Mouse (Mus musculus) forebrain, embryonic 13.5 days (tissue): ENCODE data around the gene Tssk6. TPM values are rescaled to one million over a fixed set of nuclear protein-coding genes. Genes with fewer than 3 reads are reported as not detected.
A peak's percentile ranks its signal among the peaks of the same experiment; 100 is the strongest.

ENCODE experiments used
- ATAC-seq: fragments of 200-750 bp; cut with Nextera tagmentation; 2 replicates; pipeline ENCODE4 v1.8.0; 2017
- H3K27ac ChIP-seq: fragments of 300-500 bp; sonication (generic); 2 replicates; pipeline ENCODE4 v1.5.1; 2015; ENCODE audit warnings: inconsistent platforms, mild to moderate bottlenecking, moderate library complexity
- H3K27me3 ChIP-seq: fragments of 300-500 bp; sonication (generic); 2 replicates; pipeline ENCODE4 v1.6.1; 2015; ENCODE audit warnings: mild to moderate bottlenecking, inconsistent platforms
- H3K36me3 ChIP-seq: fragments of 300-500 bp; sonication (generic); 2 replicates; pipeline ENCODE4 v1.6.1; 2015; ENCODE audit warnings: mild to moderate bottlenecking, inconsistent platforms; ENCODE audit not compliant: poor library complexity, severe bottlenecking
- H3K4me1 ChIP-seq: fragments of 300-500 bp; sonication (generic); 2 replicates; pipeline ENCODE4 v1.6.1; 2015; ENCODE audit warnings: inconsistent platforms
- H3K4me2 ChIP-seq: fragments of 300-500 bp; sonication (generic); 2 replicates; pipeline ENCODE4 v1.6.1; 2015; ENCODE audit warnings: inconsistent platforms, mild to moderate bottlenecking, moderate library complexity
- H3K4me3 ChIP-seq: fragments of 300-500 bp; sonication (generic); 2 replicates; pipeline ENCODE4 v1.5.1; 2015; ENCODE audit warnings: mild to moderate bottlenecking, inconsistent platforms
- H3K9ac ChIP-seq: fragments of 300-500 bp; sonication (generic); 2 replicates; pipeline ENCODE4 v1.6.1; 2015; ENCODE audit warnings: mild to moderate bottlenecking, inconsistent platforms
- H3K9me3 ChIP-seq: fragments of 300-500 bp; sonication (generic); replicated peaks from 2 replicates; pipeline ENCODE4 v1.6.1; 2016; ENCODE audit warnings: inconsistent platforms
- WGBS: fragments of 180-500 bp; shearing (Covaris S2); methylation state at CpG from one replicate; pipeline ENCODE4 v1.1.7; 2015; 5-methylcytosine and 5-hydroxymethylcytosine counted together
- polyA plus RNA-seq: library from polyadenylated mRNA; unstranded; fragments of >200 nt; fragmentation: Nextera tagmentation; extraction: Ambion mirVana; gene quantifications from 2 replicates; pipeline ENCODE4 v1.2.1, GENCODE M21; 2015

Tssk6 gene
- polyA plus RNA-seq, 1 experiment from 2014 or later: 2.5 TPM

GRCm38 (mm10) chr8:69876097-69876496 is 25.9 kb upstream of the Tssk6 start:
- no peak overlapping the region for H3K27ac ChIP-seq
- 50% methylated on average over 10 of the region's 10 CpGs for WGBS
- no peak overlapping the region; the same call in 1 of the 2 replicates for H3K9ac ChIP-seq
- H3K9me3 ChIP-seq: no peaks in the 10 kb centered on the region
- ATAC-seq: no peak
- no peak overlapping the region for H3K4me2 ChIP-seq
- H3K36me3 ChIP-seq: peaks cover 22% of the 10 kb centered on the region
- peaks cover 2% of the 10 kb centered on the region for H3K4me1 ChIP-seq
- no peak overlapping the region for H3K4me3 ChIP-seq
- H3K27me3 ChIP-seq: peaks cover 44% of the 10 kb centered on the region

GRCm38 (mm10) chr8:69876967-69877366 is 25.0 kb upstream of the Tssk6 start:
- no peak overlapping the region for H3K4me2 ChIP-seq
- H3K27me3 ChIP-seq: peaks cover 53% of the 10 kb centered on the region
- H3K36me3 ChIP-seq: peaks cover 13% of the 10 kb centered on the region
- H3K9me3 ChIP-seq: no peaks in the 10 kb centered on the region
- no peak overlapping the region for H3K4me3 ChIP-seq
- no peak overlapping the region for H3K27ac ChIP-seq
- ATAC-seq: no peak
- WGBS: 80% methylated on average over 10 of the region's 10 CpGs
- H3K9ac ChIP-seq: no peak overlapping the region
- H3K4me1 ChIP-seq: peaks cover 11% of the 10 kb centered on the region

- no peak overlapping the region for H3K4me2 ChIP-seq
- 86% methylated on average over 4 of the region's 4 CpGs for WGBS
- ATAC-seq: no peak
- no peaks in the 10 kb centered on the region for H3K9me3 ChIP-seq
- H3K9ac ChIP-seq: no peak overlapping the region
- peaks cover 11% of the 10 kb centered on the region; the same call in 1 of the 2 replicates for H3K36me3 ChIP-seq
- peaks cover 57% of the 10 kb centered on the region for H3K27me3 ChIP-seq
- H3K4me3 ChIP-seq: no peak overlapping the region
- no peak overlapping the region for H3K27ac ChIP-seq
- peaks cover 15% of the 10 kb centered on the region for H3K4me1 ChIP-seq
Measured at GRCm38 (mm10) chr8:69877396-69877795, 24.6 kb upstream of the Tssk6 start.

- H3K4me3 ChIP-seq: no peak overlapping the region
- no peak overlapping the region for H3K9ac ChIP-seq
- H3K4me2 ChIP-seq: no peak overlapping the region
- H3K9me3 ChIP-seq: no peaks in the 10 kb centered on the region
- peaks cover 5% of the 10 kb centered on the region; the same call in 1 of the 2 replicates for H3K36me3 ChIP-seq
- H3K4me1 ChIP-seq: peaks cover 21% of the 10 kb centered on the region
- peaks cover 63% of the 10 kb centered on the region for H3K27me3 ChIP-seq
- ATAC-seq: no peak
- H3K27ac ChIP-seq: no peak overlapping the region
- WGBS: 59% methylated on average over 3 of the region's 3 CpGs
Measured at GRCm38 (mm10) chr8:69877992-69878391, 24.0 kb upstream of the Tssk6 start.

- 61% methylated on average over 8 of the region's 8 CpGs for WGBS
- H3K9me3 ChIP-seq: no peaks in the 10 kb centered on the region
- no peak overlapping the region for H3K4me3 ChIP-seq
- H3K4me1 ChIP-seq: peaks cover 21% of the 10 kb centered on the region
- H3K27ac ChIP-seq: no peak overlapping the region
- no peak overlapping the region for H3K9ac ChIP-seq
- peaks cover 80% of the 10 kb centered on the region for H3K27me3 ChIP-seq
- H3K4me2 ChIP-seq: no peak overlapping the region
- ATAC-seq: no peak
- H3K36me3 ChIP-seq: no peaks in the 10 kb centered on the region
Measured at GRCm38 (mm10) chr8:69879678-69880077, 22.3 kb upstream of the Tssk6 start.

GRCm38 (mm10) chr8:69880841-69881240 is 21.1 kb upstream of the Tssk6 start:
- H3K36me3 ChIP-seq: no peaks in the 10 kb centered on the region
- H3K27me3 ChIP-seq: peaks cover 91% of the 10 kb centered on the region
- ATAC-seq: no peak
- H3K4me3 ChIP-seq: peak overlapping the region; percentile 41
- no peak overlapping the region for H3K27ac ChIP-seq
- peak overlapping the region; percentile 56 for H3K4me2 ChIP-seq
- no peaks in the 10 kb centered on the region for H3K9me3 ChIP-seq
- peaks cover 21% of the 10 kb centered on the region for H3K4me1 ChIP-seq
- H3K9ac ChIP-seq: no peak overlapping the region
- WGBS: 15% methylated on average over 37 of the region's 37 CpGs

GRCm38 (mm10) chr8:69881261-69881865 is 20.6 kb upstream of the Tssk6 start:
- Histone ChIP-seq H3K36me3 (no peaks in the 10 kb centered on the region), H3K9me3 (no peaks in the 10 kb centered on the region), H3K27me3 (peaks cover 94% of the 10 kb centered on the region), H3K4me1 (peaks cover 21% of the 10 kb centered on the region), H3K27ac (no peak overlapping the region), H3K9ac (peak overlapping the region; percentile 52; the same call in 1 of the 2 replicates), H3K4me2 (peak overlapping the region; percentile 56), H3K4me3 (peak overlapping the region; percentile 41)
- peak; percentile 23 for ATAC-seq
- WGBS: 19% methylated on average over 77 of the region's 79 CpGs

GRCm38 (mm10) chr8:69882021-69882756 is 19.8 kb upstream of the Tssk6 start:
- no peaks in the 10 kb centered on the region for H3K36me3 ChIP-seq
- peak overlapping the region; percentile 52 for H3K9ac ChIP-seq
- 8% methylated on average over 103 of the region's 103 CpGs for WGBS
- ATAC-seq: peak; percentile 67
- H3K4me1 ChIP-seq: peaks cover 23% of the 10 kb centered on the region
- H3K9me3 ChIP-seq: no peaks in the 10 kb centered on the region
- peak overlapping the region; percentile 56 for H3K4me2 ChIP-seq
- peak overlapping the region; percentile 41 for H3K4me3 ChIP-seq
- H3K27ac ChIP-seq: no peak overlapping the region
- H3K27me3 ChIP-seq: peaks cover 96% of the 10 kb centered on the region

- Histone ChIP-seq H3K4me3 (peak overlapping the region; percentile 41; the same call in 1 of the 2 replicates), H3K27ac (no peak overlapping the region), H3K27me3 (peaks cover 99% of the 10 kb centered on the region), H3K9ac (peak overlapping the region; percentile 52; the same call in 1 of the 2 replicates), H3K9me3 (no peaks in the 10 kb centered on the region), H3K4me1 (peaks cover 32% of the 10 kb centered on the region), H3K36me3 (no peaks in the 10 kb centered on the region), H3K4me2 (peak overlapping the region; percentile 56)
- 12% methylated on average over 51 of the region's 52 CpGs for WGBS
- ATAC-seq: no peak
Measured at GRCm38 (mm10) chr8:69882833-69883600, 19.0 kb upstream of the Tssk6 start.

GRCm38 (mm10) chr8:69884141-69884540 is 17.8 kb upstream of the Tssk6 start:
- peaks cover 100% of the 10 kb centered on the region for H3K27me3 ChIP-seq
- H3K4me1 ChIP-seq: peaks cover 43% of the 10 kb centered on the region
- no peak overlapping the region for H3K9ac ChIP-seq
- ATAC-seq: no peak
- no peaks in the 10 kb centered on the region for H3K36me3 ChIP-seq
- no peak overlapping the region for H3K27ac ChIP-seq
- no peak overlapping the region for H3K4me2 ChIP-seq
- H3K9me3 ChIP-seq: no peaks in the 10 kb centered on the region
- no peak overlapping the region for H3K4me3 ChIP-seq
- WGBS: 53% methylated on average over 13 of the region's 13 CpGs

- Histone ChIP-seq H3K9ac (peak within 1 kb of the TSS; percentile 54), H3K4me1 (peaks cover 45% of the 10 kb centered on the region), H3K9me3 (no peaks in the 10 kb centered on the region), H3K4me3 (peak within 1 kb of the TSS; percentile 23), H3K27me3 (peaks cover 84% of the 10 kb centered on the region), H3K27ac (no peak within 1 kb of the TSS), H3K36me3 (peaks cover 7% of the 10 kb centered on the region; the same call in 1 of the 2 replicates), H3K4me2 (peak within 1 kb of the TSS; percentile 53)
- WGBS: under 1% methylated on average over 58 of the region's 60 CpGs
- ATAC-seq: peak; percentile 6; the same call in 1 of the 2 replicates
Measured at GRCm38 (mm10) chr8:69887289-69888243, 14.4 kb upstream of the Tssk6 start, which contains the start of gene Cilp2. Gene Cilp2 (minus strand): TSS chr8:69887687.
